Mouse (Mus musculus): ENCODE results near the gene Gch1.

DNA sequence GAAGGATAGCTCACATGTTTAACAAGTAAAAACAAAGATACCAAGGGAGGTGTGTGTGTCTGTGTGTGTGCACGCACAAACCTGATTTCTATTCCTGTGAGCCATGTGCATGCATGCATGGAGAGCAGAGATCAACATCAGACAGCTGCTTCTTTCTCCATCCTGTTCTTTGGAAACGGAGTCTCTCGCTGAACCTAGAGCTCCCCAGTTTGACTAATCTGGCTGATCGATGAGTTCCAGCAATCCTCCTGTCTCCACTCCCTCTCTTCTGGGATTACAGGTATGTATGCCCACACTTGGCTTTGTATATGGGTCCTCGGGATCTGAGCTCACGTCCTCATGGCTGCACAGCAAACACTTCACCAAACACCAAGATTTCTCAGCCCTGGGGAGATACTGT is 4.3 kb upstream of the Gch1 start:
- TF ChIP-seq EP300 (IDR thresholded peaks at IDR 0.05; ENCODE audit: low read depth) (no peak), CTCF (IDR thresholded peaks at IDR 0.05; ENCODE audit: low read depth) (no peak)
